Mouse (Mus musculus): Measurements from ENCODE around the gene Pafah1b2.

The Pafah1b2 gene

DNA sequence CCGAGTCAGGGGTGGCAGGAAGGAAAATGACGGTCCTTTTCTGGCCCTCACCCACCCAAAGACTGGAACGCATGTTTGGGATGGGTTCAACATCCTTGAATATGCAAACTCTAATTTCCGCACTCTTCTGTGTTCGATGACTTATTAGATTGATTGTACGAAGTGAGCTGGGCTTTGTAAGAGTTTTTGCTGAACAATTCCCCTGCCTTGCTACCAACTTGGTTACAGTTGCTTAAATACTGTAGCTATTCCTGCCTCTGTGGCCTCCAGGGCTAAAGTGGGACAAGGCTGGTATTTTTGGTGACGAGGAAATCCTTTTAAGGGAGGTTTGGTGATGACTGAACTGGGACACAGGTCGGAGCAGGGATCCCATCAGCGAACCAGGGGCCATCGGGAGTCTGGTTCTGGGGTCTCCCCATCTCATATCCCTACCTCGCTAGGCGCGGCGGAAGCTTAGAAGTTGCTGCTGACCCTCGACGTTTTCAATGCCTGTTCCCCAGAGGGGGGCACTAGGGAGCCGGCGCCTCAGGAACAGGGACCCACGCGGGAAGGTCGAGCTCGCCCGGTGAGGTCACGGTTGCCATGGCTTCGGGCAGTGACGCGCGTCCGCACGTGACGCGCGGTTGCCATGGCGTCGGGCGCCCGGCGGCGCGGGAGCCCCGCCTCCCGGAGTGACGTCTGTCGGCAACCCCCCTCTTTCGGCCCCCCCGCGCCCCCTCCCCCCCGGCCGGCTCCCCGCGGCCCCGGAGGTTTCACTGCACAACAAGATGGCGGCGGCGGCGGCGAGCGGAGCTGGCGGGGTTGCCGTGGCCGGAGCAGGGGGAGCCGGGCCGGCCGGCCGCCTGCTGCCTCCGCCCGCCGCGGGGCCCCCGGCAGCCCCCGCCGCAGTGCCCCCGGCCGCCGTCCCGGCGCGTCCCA, at the start of gene Pafah1b2, which contains the start of gene Sik3:
TSS of gene Pafah1b2 (minus strand) at position 600 of the 918 bp plus-strand sequence.
TSS of gene Sik3 (plus strand) at position 730 of the 918 bp plus-strand sequence.
- 3% methylated on average over 76 of the region's 78 CpGs for WGBS

GRCm38 (mm10) chr9:46061696-46062425, 49.4 kb upstream of the Pafah1b2 start:
- 24% methylated on average over 9 of the region's 9 CpGs for WGBS

GRCm38 (mm10) chr9:46060249-46060648, 47.8 kb upstream of the Pafah1b2 start:
- 93% methylated on average over 2 of the region's 2 CpGs for WGBS

- WGBS, result 88% methylated on average over 3 of the region's 3 CpGs
Observed at GRCm38 (mm10) chr9:46058065-46058464, 45.6 kb upstream of the Pafah1b2 start.

- WGBS, result 62% methylated on average over 9 of the region's 9 CpGs
Observed at GRCm38 (mm10) chr9:46053014-46053666, 40.6 kb upstream of the Pafah1b2 start.

DNA sequence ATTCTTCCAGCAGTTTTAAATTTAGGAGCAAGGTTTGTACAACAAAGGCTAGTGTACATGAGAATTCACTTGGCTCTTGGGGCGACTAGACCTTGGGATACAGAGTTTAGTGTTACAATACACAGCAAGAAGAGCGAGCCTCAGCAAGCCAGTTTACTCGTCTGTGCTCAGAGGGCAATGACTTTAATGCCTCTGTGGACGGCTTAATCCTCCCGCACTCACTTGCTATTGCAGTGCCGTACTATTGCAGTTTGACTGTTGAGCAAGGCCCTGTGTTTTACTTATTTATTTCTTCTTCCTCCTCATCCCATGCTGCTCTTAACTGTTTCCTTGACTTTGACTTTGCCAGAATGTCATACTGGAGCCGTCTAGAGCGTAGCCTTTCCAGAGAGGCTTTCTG, 37.7 kb upstream of the Pafah1b2 start:
- 85% methylated on average over 8 of the region's 8 CpGs for WGBS

DNA sequence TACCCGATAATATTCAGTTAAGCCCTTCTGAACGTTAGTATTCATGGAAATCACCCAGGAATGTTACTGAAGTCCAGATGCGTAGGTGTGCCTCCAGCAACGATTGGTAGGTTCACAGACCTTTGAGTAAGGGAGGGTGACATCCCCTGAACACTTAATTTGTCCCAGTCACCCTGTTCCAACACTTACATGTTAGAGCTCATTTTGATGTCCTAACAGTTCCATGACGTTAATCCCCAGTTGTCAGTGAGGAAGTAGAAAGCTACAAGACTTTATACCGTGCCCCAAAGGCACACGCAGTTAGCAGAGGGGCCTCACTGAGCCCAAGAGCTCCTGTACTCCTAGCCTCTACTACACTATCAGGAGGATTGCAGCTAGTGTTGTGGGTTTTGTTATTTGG, 37.0 kb upstream of the Pafah1b2 start:
- WGBS, result 80% methylated on average over 7 of the region's 7 CpGs

DNA sequence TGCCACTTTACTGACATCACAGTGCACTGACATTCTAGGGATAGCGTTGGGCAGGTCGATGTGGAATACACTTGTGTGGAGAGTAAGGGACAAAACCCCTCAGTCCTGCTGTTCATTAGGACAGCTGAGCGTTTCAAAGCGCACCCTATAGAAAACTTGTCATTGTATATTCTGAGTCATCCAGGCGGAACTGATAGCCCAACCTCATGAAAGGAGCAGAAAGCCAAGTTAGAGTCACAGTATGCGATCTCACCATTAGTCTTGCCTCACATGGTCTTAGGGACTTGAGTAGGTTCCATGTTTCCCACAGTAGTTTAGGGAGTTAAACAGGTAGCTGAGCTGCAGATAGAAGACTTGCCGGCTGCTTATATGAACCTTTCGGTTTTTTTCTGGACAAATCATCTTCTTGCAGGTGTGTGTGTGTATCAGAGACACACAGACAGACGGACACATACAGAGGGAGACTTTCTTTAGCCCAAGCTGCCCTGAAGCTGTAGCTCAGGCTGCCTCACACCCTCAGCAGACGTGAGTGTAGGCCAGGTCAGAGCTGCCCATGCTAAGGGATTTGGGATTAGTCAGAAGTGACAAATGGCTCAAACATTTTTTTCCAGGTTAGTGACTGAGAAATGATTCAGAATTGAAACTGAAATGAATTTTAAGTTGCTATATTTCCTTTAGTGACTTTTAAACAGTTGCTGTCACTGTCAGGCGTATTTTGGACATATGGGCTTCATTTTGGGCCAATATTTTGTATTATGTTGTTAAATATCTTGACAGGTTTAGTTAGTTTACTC, 34.4 kb upstream of the Pafah1b2 start:
- 80% methylated on average over 11 of the region's 11 CpGs for WGBS

GRCm38 (mm10) chr9:46043626-46044025, 31.1 kb upstream of the Pafah1b2 start:
- 90% methylated on average over 8 of the region's 8 CpGs for WGBS

- WGBS, result 47% methylated on average over 3 of the region's 3 CpGs
Observed at GRCm38 (mm10) chr9:46042387-46042786, 29.9 kb upstream of the Pafah1b2 start.

DNA sequence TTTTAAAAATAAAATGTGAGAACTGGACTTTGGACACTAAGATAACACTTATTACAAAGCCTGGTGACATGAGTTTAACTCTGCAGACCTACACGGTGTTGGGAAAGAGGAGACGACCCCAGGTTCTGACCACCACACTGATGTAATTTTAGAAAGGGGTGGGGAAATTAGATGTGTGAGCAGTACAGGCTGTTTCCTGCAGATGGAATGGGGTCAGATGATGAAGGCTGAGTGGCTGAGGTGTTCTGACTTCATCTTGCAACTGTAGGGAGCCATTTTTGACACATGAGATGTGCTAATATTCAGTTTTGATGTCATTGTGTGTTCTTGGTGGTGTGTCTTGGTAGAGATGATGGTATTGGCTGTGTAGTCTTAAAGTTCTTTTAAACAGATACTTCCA, 28.7 kb upstream of the Pafah1b2 start:
- 82% methylated on average over 2 of the region's 2 CpGs for WGBS

DNA sequence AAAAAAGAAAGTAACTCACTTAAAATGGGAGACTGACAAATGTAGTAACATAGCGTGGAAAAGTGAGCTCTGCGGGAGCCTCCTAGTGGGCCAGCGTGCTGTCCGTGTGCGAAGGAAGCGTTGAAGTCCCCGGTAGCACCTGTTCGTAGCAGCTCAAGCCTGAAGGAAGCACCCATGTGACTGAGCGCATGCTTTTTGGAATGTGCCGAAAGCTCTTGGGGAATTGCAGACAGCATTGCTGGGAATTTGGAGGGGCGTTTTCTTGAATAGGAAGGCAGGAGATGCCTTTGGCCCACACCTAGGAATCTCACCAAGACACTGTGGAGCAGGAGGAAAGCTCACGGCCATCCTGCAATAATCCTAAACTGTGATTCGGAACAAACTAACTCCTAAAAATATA, 26.3 kb upstream of the Pafah1b2 start:
- WGBS, result 79% methylated on average over 13 of the region's 13 CpGs

DNA sequence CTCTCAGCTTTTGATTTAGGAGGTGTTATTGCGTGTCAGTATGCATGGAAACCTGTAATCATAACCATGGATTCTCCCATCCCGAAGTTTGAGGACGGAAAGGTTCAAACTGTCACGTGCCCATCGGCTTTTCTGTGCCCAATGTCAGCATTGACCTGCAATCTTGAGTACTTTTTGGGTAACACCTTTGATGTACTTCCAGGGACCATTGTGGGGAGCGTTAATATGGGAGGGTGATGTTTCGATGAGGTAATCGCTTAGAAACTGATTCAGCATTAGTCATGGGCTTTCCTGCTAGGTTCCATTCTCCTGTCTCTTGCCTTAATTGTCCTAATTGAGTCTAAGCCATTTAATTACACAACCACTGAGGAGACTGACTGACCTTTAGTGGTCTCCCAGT, 24.4 kb upstream of the Pafah1b2 start:
- 94% methylated on average over 8 of the region's 8 CpGs for WGBS

- 50% methylated on average over 9 of the region's 9 CpGs for whole genome bisulfite sequencing
Observed at GRCm38 (mm10) chr9:46035290-46035871, 22.9 kb upstream of the Pafah1b2 start.

DNA sequence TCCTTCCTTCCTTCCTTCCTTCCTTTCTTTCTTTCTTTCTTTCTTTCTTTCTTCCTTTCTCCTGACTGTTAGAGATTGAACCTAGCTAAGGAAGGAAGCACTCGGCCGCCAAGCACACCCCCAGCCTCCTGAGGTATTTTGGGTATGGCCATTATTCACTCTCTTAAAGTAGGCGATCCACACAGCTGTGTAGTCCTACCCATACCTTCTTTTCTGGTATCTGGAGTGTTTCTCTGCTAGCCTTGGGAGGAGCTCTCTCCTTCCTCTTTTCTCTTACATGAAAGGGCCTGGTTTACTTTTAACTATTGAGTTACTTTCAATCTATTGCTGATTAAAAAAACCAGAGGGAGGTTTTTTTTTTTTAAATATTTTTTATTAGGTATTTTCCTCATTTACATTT, 21.4 kb upstream of the Pafah1b2 start:
- WGBS, result 59% methylated on average over 3 of the region's 3 CpGs

- WGBS, result 59% methylated on average over 1 of the region's 1 CpGs
Observed at GRCm38 (mm10) chr9:46033058-46033457, 20.6 kb upstream of the Pafah1b2 start.

DNA sequence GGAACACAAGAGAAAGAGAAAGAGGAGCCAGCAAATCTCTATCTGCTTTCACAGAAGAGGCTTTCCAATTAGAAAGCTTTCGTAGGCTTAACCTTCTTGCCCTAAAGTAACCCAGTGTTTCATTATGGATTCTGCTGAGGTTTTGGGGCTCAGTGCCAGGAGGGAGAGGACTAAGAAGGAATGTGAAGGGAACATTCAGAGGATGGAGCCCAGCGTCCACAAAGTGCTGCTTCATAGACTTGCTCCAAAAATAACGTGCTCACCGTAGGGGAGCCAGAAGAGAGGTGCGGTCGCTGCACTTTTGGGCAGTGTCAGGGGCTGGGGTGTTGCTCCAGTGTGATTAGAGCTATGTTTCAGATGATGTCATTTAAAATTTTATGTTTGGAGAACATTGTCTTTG, 19.7 kb upstream of the Pafah1b2 start:
- WGBS, result 38% methylated on average over 6 of the region's 6 CpGs

- WGBS, result 91% methylated on average over 6 of the region's 6 CpGs
Observed at GRCm38 (mm10) chr9:46030968-46031367, 18.5 kb upstream of the Pafah1b2 start.

- 75% methylated on average over 5 of the region's 5 CpGs for WGBS
Observed at GRCm38 (mm10) chr9:46030184-46030583, 17.7 kb upstream of the Pafah1b2 start.

- 78% methylated on average over 6 of the region's 6 CpGs for WGBS
Observed at GRCm38 (mm10) chr9:46029534-46029933, 17.0 kb upstream of the Pafah1b2 start.

DNA sequence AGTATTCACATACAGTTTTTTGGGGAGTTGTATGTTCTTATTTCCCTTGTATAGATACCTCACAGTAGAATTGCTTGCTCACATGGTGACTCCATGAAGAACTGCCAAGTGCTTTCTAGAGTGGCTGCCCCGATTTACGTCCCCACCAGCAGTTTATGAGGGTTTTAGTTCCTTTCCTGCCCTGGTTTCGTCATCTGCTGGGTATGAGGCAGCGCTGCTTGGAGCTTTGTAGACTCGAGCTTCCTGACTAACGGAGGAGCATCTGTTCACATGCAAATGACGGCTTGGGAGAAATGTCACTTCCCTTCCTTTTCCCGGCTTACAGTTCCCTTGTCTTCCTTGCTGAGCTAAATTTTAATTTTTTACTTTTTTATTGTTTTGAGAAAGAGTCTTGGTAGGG, 15.5 kb upstream of the Pafah1b2 start:
- 13% methylated on average over 8 of the region's 8 CpGs for WGBS

Measured in cerebral cortex, adult 2 months (tissue).